Mouse (Mus musculus) limb, embryonic 13.5 days (tissue): ENCODE data around the gene Kyat3. TPM values are rescaled to one million over a fixed set of nuclear protein-coding genes. Genes with fewer than 3 reads are reported as not detected.

ENCODE experiments used
- polyA plus RNA-seq: library from polyadenylated mRNA; unstranded; fragments of >200 nt; fragmentation: Nextera tagmentation; extraction: Ambion mirVana; gene quantifications from 2 replicates; pipeline ENCODE4 v1.2.1, GENCODE M21; 2015

Kyat3 gene
- polyA plus RNA-seq, 1 experiment from 2014 or later, result 16.0 TPM

Other genes starting within 250 kb of the Kyat3 start
- 0.05 TPM in 1 of 2 replicates, not detected in the other for gene Gbp5, start 207.1 kb upstream of the Kyat3 start, polyA plus RNA-seq
- gene Gbp7, start 170.7 kb upstream of the Kyat3 start, polyA plus RNA-seq, result 1.7 and 2.0 TPM in 2 replicates
- 0.68 and 1.1 TPM in 2 replicates for gene Gbp3, start 141.0 kb upstream of the Kyat3 start, polyA plus RNA-seq
- gene Gbp2b, start 106.2 kb upstream of the Kyat3 start, polyA plus RNA-seq, result not detected in 2 replicates
- gene Gbp2, start 80.4 kb upstream of the Kyat3 start, polyA plus RNA-seq, result 0.36 and 0.43 TPM in 2 replicates
- 83.1 and 91.1 TPM in 2 replicates for gene Gtf2b, start 64.0 kb downstream of the Kyat3 start, polyA plus RNA-seq
- gene Pkn2, start 181.0 kb downstream of the Kyat3 start, polyA plus RNA-seq, result 42.4 and 47.1 TPM in 2 replicates